Mouse (Mus musculus) ES-Bruce4 (cell line): ENCODE measurements around the gene Rbl1.

Experiments used
- CTCF ChIP-seq: IDR thresholded peaks from one replicate; pipeline ENCODE4 v1.8.1; 2011; ENCODE audit warnings: low read depth, low read length
- POLR2A ChIP-seq: IDR thresholded peaks from one replicate; pipeline ENCODE4 v1.8.1; 2011; ENCODE audit warnings: low read length; ENCODE audit not compliant: insufficient read depth

DNA sequence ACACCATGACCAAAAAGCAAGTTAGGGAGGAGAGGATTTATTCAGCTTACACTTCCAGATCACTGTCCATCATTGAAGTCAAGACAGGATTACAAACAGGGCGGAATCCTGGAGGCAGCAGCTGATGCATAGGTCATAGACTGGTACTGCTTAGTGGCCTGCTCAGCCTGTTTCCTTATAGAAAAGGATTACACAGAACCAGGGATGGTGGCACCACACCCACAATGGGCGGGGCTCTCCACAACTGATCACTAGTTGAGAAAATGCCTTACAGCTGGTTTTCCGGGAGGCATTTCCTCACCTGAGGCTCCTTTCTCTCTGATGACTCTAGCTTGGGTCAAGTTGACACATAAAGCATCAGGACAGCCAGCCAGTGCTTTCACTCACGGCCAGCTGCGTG lies 55.9 kb downstream of the Rbl1 start:
- TF ChIP-seq CTCF (no peak), POLR2A (no peak)
